Mouse (Mus musculus) neural tube, embryonic 11.5 days (tissue): ENCODE data around the gene Map2k4. TPM values are rescaled to one million over a fixed set of nuclear protein-coding genes. Genes with fewer than 3 reads are reported as not detected.

Experiments
- ATAC-seq: fragments of 200-750 bp; cut with Nextera tagmentation; 2 replicates; pipeline ENCODE4 v1.8.0; 2017; ENCODE audit warnings: moderate number of reproducible peaks, mild to moderate bottlenecking, moderate TSS enrichment, moderate library complexity; ENCODE audit not compliant: insufficient read depth, low FRiP score, low TSS enrichment
- DNase-seq: peaks from one replicate; pipeline ENCODE4 v3.0.0-alpha.2; 2015; ENCODE audit warnings: low spot score
- H3K27ac ChIP-seq: fragments of 300-500 bp; sonication (generic); 2 replicates; pipeline ENCODE4 v1.5.1; 2014; ENCODE audit warnings: low read depth, mild to moderate bottlenecking, low read length
- H3K27me3 ChIP-seq: fragments of 300-500 bp; sonication (generic); 2 replicates; pipeline ENCODE4 v1.6.1; 2014; ENCODE audit warnings: mild to moderate bottlenecking, low read length, mixed read lengths; ENCODE audit not compliant: control insufficient read depth, insufficient read depth
- H3K36me3 ChIP-seq: fragments of 300-500 bp; sonication (generic); 2 replicates; pipeline ENCODE4 v1.6.1; 2014; ENCODE audit warnings: mild to moderate bottlenecking, low read length, moderate library complexity, mixed read lengths; ENCODE audit not compliant: control insufficient read depth, insufficient read depth
- H3K4me1 ChIP-seq: fragments of 300-500 bp; sonication (generic); 2 replicates; pipeline ENCODE4 v1.6.1; 2014; ENCODE audit warnings: low read length, mixed read lengths; ENCODE audit not compliant: control insufficient read depth, insufficient read depth
- H3K4me2 ChIP-seq: fragments of 300-500 bp; sonication (generic); 2 replicates; pipeline ENCODE4 v1.6.1; 2014; ENCODE audit warnings: low read depth, mild to moderate bottlenecking, moderate library complexity
- H3K4me3 ChIP-seq: fragments of 300-500 bp; sonication (generic); 2 replicates; pipeline ENCODE4 v1.5.1; 2014; ENCODE audit warnings: low read depth, low read length
- H3K9ac ChIP-seq: fragments of 300-500 bp; sonication (generic); 2 replicates; pipeline ENCODE4 v1.6.1; 2014; ENCODE audit warnings: mild to moderate bottlenecking, low read length
- H3K9me3 ChIP-seq: fragments of 300-500 bp; sonication (generic); 2 replicates; pipeline ENCODE4 v1.6.1; 2016; ENCODE audit warnings: low read length; ENCODE audit not compliant: control insufficient read depth
- WGBS: fragments of 180-500 bp; shearing (Covaris S2); extraction: QIAGEN DNeasy Blood & Tissue Kit; methylation state at CpG from one replicate; pipeline ENCODE4 v1.1.7; 2014; 5-methylcytosine and 5-hydroxymethylcytosine counted together
- polyA plus RNA-seq: library from polyadenylated mRNA; unstranded; fragments of >200 nt; fragmentation: Nextera tagmentation; extraction: Ambion mirVana; gene quantifications from 2 replicates; pipeline ENCODE4 v1.2.1, GENCODE M21; 2014

Map2k4 gene
- polyA plus RNA-seq, 1 experiment from 2014 or later, result 90.7 TPM

- no peaks in the 10 kb centered on the region for H3K4me1 ChIP-seq
- H3K36me3 ChIP-seq, result no peaks in the 10 kb centered on the region
- WGBS, result 90% methylated on average over 2 of the region's 2 CpGs
- no peaks in the 10 kb centered on the region for H3K9me3 ChIP-seq
- no peak overlapping the region for H3K27ac ChIP-seq
- no peak for ATAC-seq
- no peak overlapping the region for H3K9ac ChIP-seq
- H3K27me3 ChIP-seq, result no peaks in the 10 kb centered on the region
- no peak overlapping the region for H3K4me3 ChIP-seq
- DNase-seq, result no peak
- H3K4me2 ChIP-seq, result no peak overlapping the region
These were observed 27.2 kb downstream of the Map2k4 start for GRCm38 (mm10) chr11:65760912-65761311.

GRCm38 (mm10) chr11:65759350-65759749 is 28.7 kb downstream of the Map2k4 start:
- no peaks in the 10 kb centered on the region for H3K36me3 ChIP-seq
- no peaks in the 10 kb centered on the region for H3K9me3 ChIP-seq

DNA sequence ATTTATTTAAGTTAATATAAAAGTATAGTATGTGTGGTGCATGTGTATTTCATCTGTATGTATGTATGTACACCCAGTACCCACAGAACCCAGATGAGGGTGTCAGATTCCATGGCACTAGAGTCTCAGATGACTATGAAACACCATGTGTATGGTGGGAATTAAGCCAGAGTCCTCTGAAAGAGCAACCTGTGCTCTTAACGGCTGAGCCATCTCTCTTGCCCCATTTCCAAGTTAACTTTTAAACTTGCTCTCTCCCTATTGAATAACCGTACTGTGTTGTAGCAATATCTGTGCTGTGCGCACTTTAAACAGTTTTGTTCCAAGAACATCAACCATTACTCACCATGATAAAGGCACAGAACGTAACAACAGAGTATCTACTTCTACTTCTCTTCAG is 33.9 kb downstream of the Map2k4 start:
- H3K27me3 ChIP-seq, result no peaks in the 10 kb centered on the region
- H3K4me3 ChIP-seq, result no peak overlapping the region
- no peak overlapping the region for H3K27ac ChIP-seq
- no peaks in the 10 kb centered on the region for H3K9me3 ChIP-seq
- no peak overlapping the region for H3K4me2 ChIP-seq
- no peak for DNase-seq
- H3K9ac ChIP-seq, result no peak overlapping the region
- no peak for ATAC-seq
- WGBS, result 94% methylated on average over 4 of the region's 4 CpGs
- H3K4me1 ChIP-seq, result no peaks in the 10 kb centered on the region
- no peaks in the 10 kb centered on the region for H3K36me3 ChIP-seq

More at GRCm38 (mm10) chr11:65759350-65759749, 28.7 kb downstream of the Map2k4 start:
- Histone ChIP-seq H3K9ac (no peak overlapping the region), H3K27ac (no peak overlapping the region), H3K4me1 (no peaks in the 10 kb centered on the region), H3K27me3 (no peaks in the 10 kb centered on the region), H3K4me3 (no peak overlapping the region), H3K4me2 (no peak overlapping the region)
- WGBS, result 88% methylated on average over 1 of the region's 1 CpGs
- DNase-seq (no peak), ATAC-seq (no peak)

DNA sequence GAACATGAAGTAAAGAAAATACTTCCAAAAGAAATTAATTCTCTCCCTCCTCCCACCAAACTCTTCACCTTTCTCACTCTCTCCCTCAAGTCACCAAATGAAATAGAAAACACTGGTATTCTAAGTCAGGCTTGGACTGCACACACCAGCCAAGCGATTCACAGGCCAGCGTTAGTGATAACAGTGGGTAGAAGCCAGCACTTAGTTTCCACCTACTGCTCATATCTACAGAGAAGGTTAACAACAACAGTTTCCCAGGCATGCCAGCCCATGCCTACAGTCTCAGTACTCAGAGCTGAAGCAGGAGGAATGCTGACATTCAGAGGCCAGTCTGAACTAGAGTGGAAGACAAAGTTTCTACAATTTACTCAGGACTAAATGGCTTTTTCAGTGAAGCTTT is 34.5 kb downstream of the Map2k4 start:
- no peak for ATAC-seq
- no peaks in the 10 kb centered on the region for H3K4me1 ChIP-seq
- no peaks in the 10 kb centered on the region for H3K36me3 ChIP-seq
- H3K9me3 ChIP-seq, result no peaks in the 10 kb centered on the region
- WGBS, result 94% methylated on average over 2 of the region's 2 CpGs
- H3K4me3 ChIP-seq, result no peak overlapping the region
- H3K27me3 ChIP-seq, result no peaks in the 10 kb centered on the region
- no peak overlapping the region for H3K4me2 ChIP-seq
- DNase-seq, result no peak
- no peak overlapping the region for H3K27ac ChIP-seq
- no peak overlapping the region for H3K9ac ChIP-seq

DNA sequence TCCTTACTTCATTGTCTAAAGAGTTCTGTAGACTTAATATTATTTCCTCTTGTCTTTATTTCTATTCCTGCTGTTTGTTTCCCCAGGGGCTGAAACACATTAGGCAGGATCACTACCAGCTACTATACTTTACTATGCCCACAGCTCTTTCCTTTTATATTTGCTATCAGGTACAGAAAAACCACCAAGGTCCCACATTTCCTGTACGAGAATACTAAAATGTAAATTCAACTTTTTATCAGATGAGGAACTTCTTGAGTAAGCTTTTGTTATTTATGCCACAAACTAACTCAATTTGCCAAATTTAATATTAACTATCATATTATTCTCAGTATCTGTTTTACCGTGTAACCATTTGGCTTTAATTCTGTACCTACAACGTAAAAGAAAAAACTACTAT is 37.6 kb downstream of the Map2k4 start:
- 94% methylated on average over 3 of the region's 3 CpGs for WGBS
- H3K4me1 ChIP-seq, result no peaks in the 10 kb centered on the region
- no peak overlapping the region for H3K4me2 ChIP-seq

DNA sequence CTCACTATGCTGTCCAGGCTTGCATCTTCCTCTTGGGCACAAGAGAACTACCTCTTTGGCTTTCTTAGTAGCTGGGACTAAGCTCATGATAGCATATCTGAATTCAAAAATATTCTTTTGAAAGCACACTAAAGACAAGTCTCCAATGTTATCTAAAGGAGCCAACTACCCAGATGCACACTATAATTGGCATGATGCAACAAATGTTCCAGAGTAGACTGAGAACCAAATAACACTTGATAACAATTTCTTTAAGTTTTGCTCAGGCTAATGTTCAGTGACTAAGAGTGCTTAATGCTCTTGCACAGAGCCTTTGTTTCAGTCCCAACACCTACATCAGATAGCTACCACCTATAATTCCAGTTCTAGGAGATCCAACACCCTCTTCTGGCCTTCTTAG is 40.7 kb downstream of the Map2k4 start:
- H3K4me3 ChIP-seq, result no peak overlapping the region
- no peaks in the 10 kb centered on the region for H3K4me1 ChIP-seq
- DNase-seq (no peak), ATAC-seq (no peak)
- H3K27ac ChIP-seq, result no peak overlapping the region
- H3K9ac ChIP-seq, result no peak overlapping the region
- H3K36me3 ChIP-seq, result no peaks in the 10 kb centered on the region
- H3K4me2 ChIP-seq, result no peak overlapping the region
- no peaks in the 10 kb centered on the region for H3K9me3 ChIP-seq
- no peaks in the 10 kb centered on the region for H3K27me3 ChIP-seq

More for the DNA sequence above, 37.6 kb downstream of the Map2k4 start:
- H3K4me3 ChIP-seq, result no peak overlapping the region
- H3K36me3 ChIP-seq, result no peaks in the 10 kb centered on the region
- ATAC-seq, result no peak
- H3K27me3 ChIP-seq, result no peaks in the 10 kb centered on the region
- DNase-seq, result no peak
- no peak overlapping the region for H3K27ac ChIP-seq
- H3K9me3 ChIP-seq, result no peaks in the 10 kb centered on the region
- H3K9ac ChIP-seq, result no peak overlapping the region

DNA sequence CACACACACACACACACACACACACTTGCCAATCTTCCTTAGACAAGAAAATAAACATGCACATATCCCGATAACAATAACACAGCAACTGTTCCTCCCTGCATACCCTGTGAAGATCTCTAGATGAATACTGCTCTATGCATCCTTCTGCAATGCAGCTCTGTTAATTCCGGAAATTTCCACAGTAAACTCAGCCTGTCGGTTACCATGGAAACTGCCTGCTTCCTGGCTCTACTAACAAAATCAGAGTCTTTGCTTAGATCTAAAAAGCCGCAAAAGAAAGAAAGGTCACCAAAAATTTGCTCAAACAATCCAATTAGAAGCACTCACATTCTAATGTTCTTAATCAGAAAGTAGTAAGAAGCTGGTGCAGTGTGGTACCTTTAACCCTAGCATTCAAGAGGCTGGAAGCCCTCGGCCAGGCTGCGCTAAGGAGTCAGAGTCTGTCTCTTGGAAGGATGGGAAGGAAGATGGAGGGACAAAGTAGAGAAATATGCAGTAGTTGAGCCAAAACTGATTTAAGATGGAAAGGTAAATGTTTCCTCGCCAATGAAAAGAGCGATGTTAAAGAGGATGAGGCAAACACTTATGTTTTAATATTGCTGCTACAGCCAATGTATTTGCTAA is 42.3 kb downstream of the Map2k4 start:
- no peaks in the 10 kb centered on the region for H3K27me3 ChIP-seq
- no peak for DNase-seq
- H3K4me2 ChIP-seq, result no peak overlapping the region
- no peaks in the 10 kb centered on the region for H3K9me3 ChIP-seq
- H3K4me3 ChIP-seq, result no peak overlapping the region
- no peaks in the 10 kb centered on the region for H3K36me3 ChIP-seq
- 88% methylated on average over 8 of the region's 8 CpGs for WGBS
- H3K9ac ChIP-seq, result no peak overlapping the region
- H3K27ac ChIP-seq, result no peak overlapping the region
- ATAC-seq, result no peak
- H3K4me1 ChIP-seq, result no peaks in the 10 kb centered on the region

GRCm38 (mm10) chr11:65743866-65744265 is 44.2 kb downstream of the Map2k4 start:
- WGBS, result 96% methylated on average over 3 of the region's 3 CpGs
- Histone ChIP-seq H3K4me1 (no peaks in the 10 kb centered on the region), H3K9me3 (no peaks in the 10 kb centered on the region), H3K36me3 (no peaks in the 10 kb centered on the region), H3K9ac (no peak overlapping the region), H3K27ac (no peak overlapping the region), H3K4me3 (no peak overlapping the region), H3K4me2 (no peak overlapping the region), H3K27me3 (no peaks in the 10 kb centered on the region)
- ATAC-seq (no peak), DNase-seq (no peak)

DNA sequence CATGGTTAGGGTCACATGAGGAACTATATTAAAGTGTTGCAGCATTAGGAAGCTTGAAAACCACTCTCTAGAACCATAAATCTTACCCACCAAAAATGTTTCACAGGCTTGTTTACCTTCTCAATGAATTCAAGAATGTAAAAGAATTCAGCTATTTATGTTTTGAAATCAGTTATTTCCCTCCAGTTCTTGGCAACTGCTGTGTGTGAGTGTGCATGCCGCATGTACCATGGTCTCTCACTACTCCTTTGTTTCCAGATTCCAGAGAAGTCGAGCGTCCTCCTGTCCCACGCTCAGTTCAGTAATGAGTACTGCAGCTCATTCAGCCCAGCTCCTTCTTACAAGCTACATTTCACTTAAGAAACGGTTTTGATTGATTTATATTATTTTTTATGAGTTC is 47.3 kb downstream of the Map2k4 start:
- H3K9me3 ChIP-seq, result no peaks in the 10 kb centered on the region
- no peaks in the 10 kb centered on the region for H3K36me3 ChIP-seq
- H3K9ac ChIP-seq, result no peak overlapping the region
- no peaks in the 10 kb centered on the region for H3K27me3 ChIP-seq
- H3K4me3 ChIP-seq, result no peak overlapping the region
- no peak overlapping the region for H3K4me2 ChIP-seq
- ATAC-seq (no peak), DNase-seq (no peak)
- H3K27ac ChIP-seq, result no peak overlapping the region
- 94% methylated on average over 5 of the region's 5 CpGs for WGBS
- H3K4me1 ChIP-seq, result no peaks in the 10 kb centered on the region
